Mouse (Mus musculus): ENCODE measurements around the gene Cd38. TPM values are rescaled to one million over a fixed set of nuclear protein-coding genes. Genes with fewer than 3 reads are reported as not detected.

The Cd38 gene
- polyA plus RNA-seq, 2 experiments, result 5.2 to 10.6 TPM

DNA sequence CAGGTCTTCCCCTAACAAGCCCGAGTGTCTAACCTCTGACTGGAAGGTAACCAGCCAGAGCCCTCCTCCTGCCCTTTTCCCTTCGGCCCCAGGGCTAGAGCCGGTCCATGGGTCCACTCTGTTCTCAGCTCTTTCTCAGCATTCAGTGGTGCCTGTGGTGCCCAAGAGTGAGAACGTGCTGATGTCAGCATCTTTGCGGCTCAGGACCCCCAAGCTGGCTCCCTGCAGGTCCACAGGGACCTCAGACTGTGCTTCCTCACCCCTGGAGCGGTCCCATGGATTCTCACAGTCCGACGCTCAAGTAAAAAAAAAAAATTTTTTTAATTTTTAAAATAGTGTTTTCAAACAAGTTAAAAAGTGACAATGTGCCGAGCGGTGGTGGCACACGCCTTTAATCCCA is 53.5 kb downstream of the Cd38 start:
- ATAC-seq (ENCODE audit: insufficient read depth) (no peak), DNase-seq (ENCODE audit: low read depth in 3 of 3, low spot score in 3 of 3) (no peak)
- H3K9ac ChIP-seq (replicated peaks), result no peak overlapping the region
- no peaks in the 10 kb centered on the region for H3K9me3 ChIP-seq (ENCODE audit: control insufficient read depth, low read length)
- TF ChIP-seq CTCF (IDR thresholded peaks at IDR 0.05; ENCODE audit: low read depth) (no peak), EP300 (IDR thresholded peaks at IDR 0.05; ENCODE audit: low read depth) (no peak)
- 72% methylated on average over 11 of the region's 11 CpGs for WGBS (ENCODE audit: insufficient replicate concordance)
- no peak overlapping the region for H3K27ac ChIP-seq
- H3K4me2 ChIP-seq (ENCODE audit: low read depth), result no peak overlapping the region
- H3K36me3 ChIP-seq (replicated peaks; ENCODE audit: control insufficient read depth, insufficient read depth, low read depth), result no peaks in the 10 kb centered on the region
- H3K4me3 ChIP-seq (ENCODE audit: insufficient read depth in 1 of 2, low read depth in 2 of 2, low read length in 2 of 2), result no peak overlapping the region
- no peaks in the 10 kb centered on the region for H3K27me3 ChIP-seq (ENCODE audit: control insufficient read depth, insufficient read depth, low read length)
- no peaks in the 10 kb centered on the region for H3K4me1 ChIP-seq (replicated peaks; ENCODE audit: control insufficient read depth in 2 of 2, insufficient read depth in 2 of 2, low read length in 1 of 2)

DNA sequence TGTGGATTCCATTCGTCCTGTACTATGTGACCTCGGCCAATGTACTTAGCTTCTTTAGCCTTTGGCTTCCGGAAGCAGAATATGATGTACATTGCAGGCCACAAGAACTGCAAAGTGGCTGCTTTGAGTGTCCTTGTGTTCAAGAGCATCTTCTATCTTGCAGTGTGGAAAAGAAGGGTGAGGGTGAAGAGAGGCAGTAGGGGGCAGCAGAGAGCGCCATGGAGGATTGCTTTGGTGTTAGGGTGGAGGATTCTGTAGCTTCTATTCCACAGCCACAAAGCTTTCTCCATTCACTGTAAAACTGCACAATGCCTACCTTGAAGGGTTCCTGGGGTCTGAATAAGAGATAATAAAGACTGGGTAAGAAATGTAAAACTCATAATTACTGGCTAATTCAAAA is 55.6 kb downstream of the Cd38 start:
- Histone ChIP-seq H3K36me3 (replicated peaks; ENCODE audit: control insufficient read depth, insufficient read depth, low read depth) (no peaks in the 10 kb centered on the region), H3K9ac (replicated peaks) (no peak overlapping the region), H3K4me1 (replicated peaks; ENCODE audit: control insufficient read depth in 2 of 2, insufficient read depth in 2 of 2, low read length in 1 of 2) (no peaks in the 10 kb centered on the region), H3K9me3 (ENCODE audit: control insufficient read depth, low read length) (no peaks in the 10 kb centered on the region), H3K27ac (no peak overlapping the region), H3K4me2 (ENCODE audit: low read depth) (no peak overlapping the region), H3K4me3 (ENCODE audit: insufficient read depth in 1 of 2, low read depth in 2 of 2, low read length in 2 of 2) (no peak overlapping the region), H3K27me3 (ENCODE audit: control insufficient read depth, insufficient read depth, low read length) (no peaks in the 10 kb centered on the region)
- no peak for ATAC-seq (ENCODE audit: insufficient read depth)
- DNase-seq (ENCODE audit: low read depth in 3 of 3, low spot score in 3 of 3), result no peak
- TF ChIP-seq EP300 (IDR thresholded peaks at IDR 0.05; ENCODE audit: low read depth) (no peak), CTCF (IDR thresholded peaks at IDR 0.05; ENCODE audit: low read depth) (peak; percentile 79)
- WGBS (ENCODE audit: insufficient replicate concordance), result 12% methylated on average over 4 of the region's 4 CpGs

DNA sequence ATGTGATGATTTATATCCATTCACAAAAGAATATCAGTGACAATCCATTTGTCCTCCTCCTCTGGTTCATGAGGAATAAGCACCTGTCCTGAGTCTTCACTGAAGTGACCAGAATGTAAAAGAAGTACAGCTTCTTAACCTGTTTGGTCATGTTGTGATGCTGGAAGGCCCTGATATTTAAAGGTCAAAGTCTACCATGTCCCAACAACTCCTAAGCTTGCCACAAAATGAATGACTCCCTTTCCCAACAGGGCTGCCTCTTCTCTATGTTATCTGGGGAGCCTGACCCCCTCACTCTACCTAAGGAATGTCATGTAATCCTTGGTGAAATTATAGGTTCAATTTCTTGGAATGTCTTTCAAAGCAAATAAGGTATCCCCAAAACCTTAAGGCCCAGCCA is 59.4 kb downstream of the Cd38 start:
- Histone ChIP-seq H3K4me2 (ENCODE audit: low read depth) (no peak overlapping the region), H3K9me3 (ENCODE audit: control insufficient read depth, low read length) (no peaks in the 10 kb centered on the region), H3K9ac (replicated peaks) (no peak overlapping the region), H3K4me1 (replicated peaks; ENCODE audit: control insufficient read depth in 2 of 2, insufficient read depth in 2 of 2, low read length in 1 of 2) (no peaks in the 10 kb centered on the region), H3K27ac (no peak overlapping the region), H3K4me3 (ENCODE audit: insufficient read depth in 1 of 2, low read depth in 2 of 2, low read length in 2 of 2) (no peak overlapping the region), H3K27me3 (ENCODE audit: control insufficient read depth, insufficient read depth, low read length) (no peaks in the 10 kb centered on the region), H3K36me3 (replicated peaks; ENCODE audit: control insufficient read depth, insufficient read depth, low read depth) (no peaks in the 10 kb centered on the region)
- ATAC-seq (ENCODE audit: insufficient read depth) (no peak), DNase-seq (ENCODE audit: low read depth in 3 of 3, low spot score in 3 of 3) (no peak)
- TF ChIP-seq EP300 (IDR thresholded peaks at IDR 0.05; ENCODE audit: low read depth) (no peak), CTCF (IDR thresholded peaks at IDR 0.05; ENCODE audit: low read depth) (no peak)

DNA sequence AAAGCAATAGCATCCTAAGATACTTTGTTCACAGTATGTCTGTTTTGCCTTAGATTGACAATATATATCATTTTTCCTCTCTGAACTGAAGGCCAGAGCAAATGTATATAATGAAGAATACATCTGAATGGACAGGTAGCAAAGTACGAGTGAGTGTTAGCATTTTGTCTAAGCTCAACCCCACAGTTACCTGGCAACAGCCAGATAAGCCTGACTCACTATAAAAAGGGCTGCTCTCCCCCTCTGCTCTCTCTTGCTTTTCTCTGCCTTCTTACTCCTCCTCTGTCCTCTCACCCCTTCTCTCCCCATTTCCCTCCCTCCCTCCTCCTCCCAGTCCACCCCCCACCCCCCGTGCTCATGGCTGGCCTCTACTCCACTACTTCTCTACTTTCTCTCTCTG is 64.9 kb downstream of the Cd38 start:
- Histone ChIP-seq H3K4me2 (ENCODE audit: low read depth) (no peak overlapping the region), H3K4me3 (ENCODE audit: insufficient read depth in 1 of 2, low read depth in 2 of 2, low read length in 2 of 2) (no peak overlapping the region), H3K9me3 (ENCODE audit: control insufficient read depth, low read length) (no peaks in the 10 kb centered on the region), H3K27ac (no peak overlapping the region), H3K9ac (replicated peaks) (no peak overlapping the region), H3K4me1 (replicated peaks; ENCODE audit: control insufficient read depth in 2 of 2, insufficient read depth in 2 of 2, low read length in 1 of 2) (no peaks in the 10 kb centered on the region), H3K36me3 (replicated peaks; ENCODE audit: control insufficient read depth, insufficient read depth, low read depth) (no peaks in the 10 kb centered on the region), H3K27me3 (ENCODE audit: control insufficient read depth, insufficient read depth, low read length) (no peaks in the 10 kb centered on the region)
- TF ChIP-seq CTCF (IDR thresholded peaks at IDR 0.05; ENCODE audit: low read depth) (no peak), EP300 (IDR thresholded peaks at IDR 0.05; ENCODE audit: low read depth) (no peak)
- DNase-seq (ENCODE audit: low read depth in 3 of 3, low spot score in 3 of 3) (no peak), ATAC-seq (ENCODE audit: insufficient read depth) (no peak)
- 40% methylated on average over 2 of the region's 2 CpGs for WGBS (ENCODE audit: insufficient replicate concordance)

DNA sequence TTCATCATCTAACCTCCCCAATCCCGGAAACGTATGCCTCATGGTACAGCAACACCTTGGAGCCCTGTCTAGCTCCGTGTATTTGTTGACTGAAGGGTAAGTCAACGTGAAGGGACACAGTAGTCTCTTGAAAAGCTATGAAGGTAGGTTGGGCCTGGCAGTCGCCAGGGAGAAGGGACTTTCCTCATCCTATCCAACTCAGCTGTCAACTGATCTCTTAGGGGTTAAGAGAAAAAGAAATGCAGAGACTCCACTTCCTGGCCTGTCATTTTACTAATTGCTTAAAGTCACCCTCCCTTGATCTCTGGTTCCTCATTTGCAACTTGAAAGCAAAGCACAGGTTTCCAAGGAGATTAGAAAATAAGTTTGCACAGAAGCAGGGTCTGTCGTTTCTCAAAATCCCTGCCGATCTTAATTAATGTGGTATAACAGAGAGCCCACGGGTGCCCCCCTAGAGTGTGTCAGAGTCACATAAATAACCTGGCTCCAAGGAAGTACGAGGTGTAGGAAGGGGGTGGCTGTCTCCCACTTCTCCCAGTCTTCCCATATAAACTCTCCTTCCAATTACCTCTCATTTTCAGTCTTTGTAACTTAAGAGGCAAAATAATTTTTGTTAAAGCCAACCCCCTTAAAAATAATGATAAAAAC is 79.1 kb downstream of the Cd38 start:
- H3K36me3 ChIP-seq (replicated peaks; ENCODE audit: control insufficient read depth, insufficient read depth, low read depth), result no peaks in the 10 kb centered on the region
- H3K9ac ChIP-seq (replicated peaks), result no peak overlapping the region
- peak overlapping the region; percentile 67 for H3K4me2 ChIP-seq (ENCODE audit: low read depth)
- no peaks in the 10 kb centered on the region for H3K9me3 ChIP-seq (ENCODE audit: control insufficient read depth, low read length)
- H3K27me3 ChIP-seq (ENCODE audit: control insufficient read depth, insufficient read depth, low read length), result no peaks in the 10 kb centered on the region
- no peak overlapping the region for H3K27ac ChIP-seq
- ATAC-seq (ENCODE audit: insufficient read depth), result no peak
- 21% methylated on average over 9 of the region's 9 CpGs for WGBS (ENCODE audit: insufficient replicate concordance)
- TF ChIP-seq CTCF (IDR thresholded peaks at IDR 0.05; ENCODE audit: low read depth) (no peak), EP300 (IDR thresholded peaks at IDR 0.05; ENCODE audit: low read depth) (no peak)
- H3K4me3 ChIP-seq (ENCODE audit: insufficient read depth in 1 of 2, low read depth in 2 of 2, low read length in 2 of 2), result no peak overlapping the region
- peaks cover 0 to 16% of the 10 kb centered on the region in 2 experiments; a peak in 3 of 4 replicates for H3K4me1 ChIP-seq (replicated peaks; ENCODE audit: control insufficient read depth in 2 of 2, insufficient read depth in 2 of 2, low read length in 1 of 2)
- DNase-seq (ENCODE audit: low read depth in 3 of 3, low spot score in 3 of 3), result no peak
